Mouse (Mus musculus) v-Abl transformed pro-B cells (cell line): ENCODE measurements around the gene Dusp3.

Source experiments
- in situ Hi-C, 2 experiments: fragments of 400-800 bp; cut with MboI; formaldehyde crosslinking; loops; one replicate each; pipeline ENCODE4 v1.15.1; 2025; ENCODE audit not compliant: unreplicated experiment in 2 of 2

The Dusp3 gene

DNA sequence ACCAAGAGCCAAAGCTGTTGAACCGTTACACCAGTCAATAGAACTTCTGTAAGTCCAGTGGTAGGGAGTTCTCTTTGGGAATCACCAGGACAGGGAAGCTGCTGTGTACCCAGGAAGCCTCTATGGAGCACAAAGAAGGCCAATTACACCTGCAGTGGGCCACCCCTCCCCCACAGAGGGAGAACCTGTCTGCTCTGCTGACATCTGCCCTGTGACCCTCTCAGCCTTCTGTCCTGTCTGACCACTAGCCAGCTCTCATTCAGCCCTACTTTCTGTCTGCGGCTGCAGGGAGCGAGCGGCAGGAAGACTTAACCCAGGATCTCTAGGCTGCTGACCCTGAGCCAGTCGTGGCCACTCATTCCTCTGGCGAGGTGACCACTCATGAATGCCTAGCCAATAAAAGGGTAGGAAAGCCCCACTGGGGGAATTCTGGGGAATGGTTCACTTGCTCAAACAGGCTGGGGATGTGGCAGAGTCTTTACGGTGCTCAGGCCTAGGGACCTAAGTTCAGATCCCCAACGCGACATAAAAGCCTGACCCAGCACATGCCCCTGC, 6.1 kb downstream of the Dusp3 start:
- in situ Hi-C loops = no loop called here

DNA sequence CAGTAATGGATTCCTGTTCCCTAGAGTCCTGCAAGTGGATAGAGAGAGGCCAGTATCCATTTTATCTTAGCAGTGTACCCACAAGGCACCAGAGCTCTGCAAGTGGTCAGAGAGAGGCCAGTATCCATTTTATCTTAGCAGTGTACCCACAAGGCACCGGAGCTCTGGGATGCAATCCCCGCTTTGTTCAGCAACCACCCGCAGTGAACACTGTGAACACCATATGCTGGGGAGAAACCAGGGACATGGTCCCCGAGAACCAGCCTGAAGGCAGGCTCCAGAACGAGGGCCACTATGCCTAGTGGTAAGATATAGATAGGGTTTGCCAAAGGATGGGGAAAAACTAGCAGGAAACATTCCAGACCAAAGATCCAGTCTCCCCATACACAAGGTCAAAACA, 7.7 kb downstream of the Dusp3 start:
- in situ Hi-C loops = no loop called here

DNA sequence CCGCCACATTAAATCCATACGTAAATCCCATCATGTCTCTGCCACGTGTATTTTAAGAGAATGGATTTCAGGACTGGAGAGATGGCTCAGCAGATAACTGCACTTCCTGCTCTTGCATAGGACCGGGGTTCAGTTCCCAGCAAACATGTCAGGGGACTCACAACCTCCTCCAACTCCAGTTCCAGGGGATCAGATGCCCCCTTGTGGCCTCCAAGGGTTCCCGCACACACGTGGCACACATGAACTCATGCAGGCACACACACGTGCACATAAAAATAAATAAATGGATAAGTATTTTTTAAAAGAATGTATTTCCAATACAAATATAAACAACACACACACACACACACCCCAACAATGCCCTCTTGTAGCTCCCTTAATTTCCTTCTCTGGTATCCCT, 9.9 kb downstream of the Dusp3 start:
- in situ Hi-C loops = no loop called here

DNA sequence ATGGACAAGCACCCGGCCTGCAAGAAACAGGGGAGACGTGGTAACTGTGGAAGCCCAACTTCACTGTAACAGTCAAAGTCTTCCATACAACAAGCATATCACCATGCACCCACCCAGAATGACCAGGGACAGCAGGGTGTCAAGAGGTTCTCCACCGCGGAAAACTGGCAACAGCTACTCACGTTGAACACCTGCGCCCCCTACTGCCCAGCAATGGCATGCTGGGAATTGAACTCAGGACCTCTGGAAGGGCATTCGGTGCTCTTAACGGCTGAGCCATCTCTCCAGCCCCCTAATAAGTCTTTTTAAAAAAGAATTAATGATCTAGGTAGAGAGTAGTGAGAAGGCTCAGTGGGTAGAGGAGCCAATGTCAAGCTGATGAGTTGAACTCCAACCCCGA, 11.9 kb downstream of the Dusp3 start:
- in situ Hi-C loops = loop anchor here (5.0 kb wide), 2 partner anchors 158 to 163 kb away; no protein-coding TSS in a partner anchor

DNA sequence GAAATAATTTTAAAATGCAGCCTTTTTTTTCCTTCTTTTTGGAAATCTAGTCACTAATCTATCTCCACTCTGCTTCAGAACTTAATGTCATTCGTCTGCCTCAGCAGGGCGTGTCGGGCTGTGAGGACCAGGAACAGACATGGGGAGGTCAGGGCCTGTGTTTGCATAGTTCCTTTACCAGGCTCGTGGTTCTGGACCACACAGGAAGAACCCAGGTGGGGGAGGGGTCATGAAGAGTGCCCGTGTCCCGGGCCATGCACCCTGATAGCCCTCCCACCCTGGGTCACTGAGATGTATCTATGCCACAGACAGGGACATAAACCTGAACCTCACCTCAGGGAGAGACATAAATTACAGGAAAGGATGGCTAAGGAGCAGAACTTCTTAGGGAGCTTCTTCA, 12.6 kb downstream of the Dusp3 start:
- in situ Hi-C loops = loop anchor here (5.0 kb wide), 2 partner anchors 157 to 162 kb away; no protein-coding TSS in a partner anchor

DNA sequence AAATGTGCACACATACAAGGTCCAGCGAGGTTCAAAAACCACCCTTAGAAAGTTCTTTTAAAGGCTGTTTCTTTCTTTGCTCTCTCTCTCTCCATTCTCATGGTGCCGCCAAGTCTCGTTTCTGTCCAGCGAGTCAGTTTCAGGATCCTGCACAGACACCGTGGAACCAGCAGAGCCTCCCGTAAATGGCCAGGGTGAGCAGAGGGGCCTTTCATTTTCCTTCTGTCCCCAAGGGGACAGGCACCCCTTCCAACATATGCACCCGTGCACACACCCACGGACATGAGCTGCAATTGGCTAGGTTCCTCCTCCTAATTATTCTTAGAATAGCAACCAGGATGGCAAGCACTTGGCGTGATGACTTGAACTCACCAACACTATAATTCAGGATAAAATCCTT, 13.3 kb downstream of the Dusp3 start:
- in situ Hi-C loops = loop anchor here (5.0 kb wide), 2 partner anchors 156 to 161 kb away; no protein-coding TSS in a partner anchor

DNA sequence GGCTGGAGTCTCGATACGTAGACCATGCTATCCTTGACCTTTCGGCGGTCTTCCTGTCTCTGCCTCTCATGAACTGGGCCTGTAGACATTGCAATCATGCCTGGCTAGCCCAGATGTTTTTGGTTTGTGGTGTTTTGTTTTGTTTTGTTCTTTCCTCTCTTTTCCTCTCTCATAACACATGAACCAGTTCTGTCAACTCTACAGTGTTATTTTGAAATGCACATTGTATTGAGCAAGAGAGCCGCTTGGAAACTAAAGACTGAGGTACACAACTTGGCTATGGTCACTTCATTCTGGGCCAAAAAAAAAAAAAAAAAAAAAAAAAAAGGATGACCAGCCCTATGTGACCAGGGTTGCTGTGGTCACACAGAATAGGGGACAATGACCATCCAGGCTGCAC, 14.2 kb downstream of the Dusp3 start:
- in situ Hi-C loops = loop anchor here (5.0 kb wide), 2 partner anchors 155 to 160 kb away; no protein-coding TSS in a partner anchor

DNA sequence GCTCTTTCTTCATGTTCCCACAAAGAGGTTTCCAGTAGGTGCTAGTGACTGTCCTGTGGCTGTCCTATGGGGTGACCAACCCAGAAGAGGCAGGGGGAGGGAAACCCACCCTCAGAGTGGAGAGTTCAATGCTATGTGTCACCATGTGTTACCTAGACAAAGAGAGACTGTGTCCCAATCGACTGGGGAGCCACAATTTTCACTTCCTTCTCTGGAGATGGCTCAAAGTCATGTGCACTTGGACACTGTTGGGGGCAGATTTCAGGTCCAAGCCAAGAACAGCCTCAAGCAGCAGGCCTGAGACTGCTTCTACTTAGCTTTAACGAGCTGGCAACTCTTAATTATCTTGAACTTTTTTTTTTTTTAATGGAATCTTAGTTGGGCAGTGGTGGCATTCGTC, 14.7 kb downstream of the Dusp3 start:
- in situ Hi-C loops = loop anchor here (5.0 kb wide), 2 partner anchors 155 to 160 kb away; no protein-coding TSS in a partner anchor

DNA sequence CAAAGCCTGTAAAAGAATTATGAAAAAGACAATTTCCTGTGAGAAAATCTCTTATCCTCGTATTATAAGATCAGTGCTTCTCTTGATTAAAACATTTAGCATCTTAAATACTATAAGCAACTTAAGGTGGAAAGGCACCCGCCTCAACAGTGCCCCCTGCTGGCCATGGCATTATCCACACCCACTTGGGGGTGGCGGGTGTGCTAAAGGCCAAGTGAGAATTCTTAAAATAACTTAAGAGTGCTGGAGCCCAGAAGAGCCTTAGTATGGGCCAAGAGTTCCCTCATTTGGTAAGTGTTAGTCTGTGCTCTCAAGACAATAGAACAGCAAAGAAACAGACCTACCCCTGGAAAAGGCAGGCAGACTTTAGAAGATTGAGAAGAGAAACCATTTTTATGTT, 15.4 kb downstream of the Dusp3 start:
- in situ Hi-C loops = loop anchor here (5.0 kb wide), 2 partner anchors 154 to 159 kb away; no protein-coding TSS in a partner anchor

DNA sequence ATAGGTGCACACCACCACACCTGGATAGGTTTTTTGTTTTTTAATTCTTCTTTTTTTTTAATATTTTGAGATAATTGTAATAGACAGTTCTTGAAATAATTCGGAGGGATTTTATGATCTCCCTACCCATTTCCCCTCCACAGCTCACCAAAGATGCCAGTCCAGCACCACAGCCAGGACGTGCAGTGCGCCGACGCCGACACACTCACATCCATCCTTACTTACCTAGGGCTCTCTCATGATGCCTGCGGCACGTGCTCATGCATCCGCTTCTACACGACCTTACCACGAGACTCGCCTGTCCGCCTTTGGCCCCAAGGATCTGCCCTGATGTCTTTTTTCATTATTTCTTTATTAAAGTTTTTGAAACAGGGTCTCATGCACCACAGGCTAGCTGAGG, 17.0 kb downstream of the Dusp3 start:
- in situ Hi-C loops = loop anchor here (5.0 kb wide), 3 partner anchors 48 to 158 kb away; no protein-coding TSS in a partner anchor

DNA sequence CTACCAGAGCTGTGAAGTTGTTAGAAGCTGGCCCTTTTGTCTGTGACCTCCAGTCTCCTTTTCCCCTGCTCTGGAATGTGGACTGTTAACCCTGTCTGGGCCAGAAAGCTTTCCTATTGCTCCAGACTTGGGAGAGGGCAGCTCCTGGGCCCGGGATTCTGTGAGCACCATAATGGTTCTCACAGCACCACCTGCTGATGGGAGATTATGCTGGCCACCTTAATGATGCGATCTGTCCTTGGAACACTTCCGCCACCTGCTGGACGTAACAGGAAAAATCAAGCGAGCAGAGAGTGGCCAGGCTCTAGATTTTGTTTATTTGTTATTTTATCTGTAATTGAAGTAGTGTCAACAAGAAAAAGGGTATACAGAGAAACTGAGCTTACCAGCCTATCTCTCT, 18.0 kb downstream of the Dusp3 start:
- in situ Hi-C loops = loop anchor here (5.0 kb wide), 1 partner anchor 46 kb away; no protein-coding TSS in a partner anchor

DNA sequence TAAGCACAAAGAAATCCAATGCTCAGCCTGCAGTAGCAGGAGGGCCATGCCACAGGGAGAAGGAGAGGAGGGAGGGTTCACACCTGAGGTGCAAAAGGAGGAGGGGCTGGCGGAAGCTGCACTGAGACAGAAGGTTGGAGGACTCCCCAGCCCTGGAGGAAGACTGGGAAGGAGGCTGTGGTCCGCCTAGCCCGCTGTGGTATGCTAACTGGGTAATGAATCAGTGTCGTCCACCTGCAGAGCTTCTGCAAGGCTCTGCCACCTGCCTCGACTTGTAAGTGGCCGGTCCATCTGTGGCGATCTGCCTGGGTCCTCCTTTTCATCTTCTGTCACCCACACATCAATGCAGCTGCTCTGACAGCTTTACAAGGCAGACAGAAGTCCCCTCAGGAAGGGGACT, 18.5 kb downstream of the Dusp3 start:
- in situ Hi-C loops = loop anchor here (5.0 kb wide), 1 partner anchor 46 kb away; no protein-coding TSS in a partner anchor

DNA sequence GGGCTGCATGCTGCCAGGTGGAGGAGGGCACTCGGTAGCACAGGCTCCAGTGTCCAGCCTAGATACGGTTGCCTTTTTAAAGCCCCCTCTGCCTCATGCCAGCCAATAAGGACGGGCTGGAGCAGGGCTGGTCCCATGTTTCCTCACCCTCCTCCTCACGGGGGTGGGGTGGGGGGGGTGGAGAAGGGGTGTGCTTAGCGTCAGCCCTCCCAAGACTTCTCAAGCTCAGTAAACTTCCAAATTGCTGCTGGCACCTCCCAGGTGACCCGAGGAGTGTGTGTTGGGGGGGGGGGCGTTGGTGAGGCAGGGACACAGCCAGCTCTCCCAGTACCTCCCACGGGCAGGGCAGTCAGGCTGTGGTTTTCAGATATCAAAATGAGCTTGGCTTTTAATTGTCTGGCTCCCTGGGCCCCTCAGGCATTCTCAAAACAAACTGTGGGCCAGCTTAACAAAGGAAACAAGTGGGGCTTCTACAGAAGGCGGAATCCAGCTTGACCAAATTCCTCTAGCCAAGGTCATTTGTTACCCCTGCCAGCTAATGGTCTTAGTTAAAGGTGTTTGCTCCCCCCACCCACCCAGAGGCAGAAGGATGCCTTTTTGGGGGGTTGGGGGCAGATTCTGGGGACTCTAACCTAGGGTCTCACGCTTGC, 19.7 kb downstream of the Dusp3 start, which contains the start of gene Sost:
Gene Sost, minus strand, starts transcription at position 51 of the 650 bp plus-strand sequence.
- in situ Hi-C loops = loop anchor here (5.0 kb wide), 1 partner anchor 45 kb away; no protein-coding TSS in a partner anchor

DNA sequence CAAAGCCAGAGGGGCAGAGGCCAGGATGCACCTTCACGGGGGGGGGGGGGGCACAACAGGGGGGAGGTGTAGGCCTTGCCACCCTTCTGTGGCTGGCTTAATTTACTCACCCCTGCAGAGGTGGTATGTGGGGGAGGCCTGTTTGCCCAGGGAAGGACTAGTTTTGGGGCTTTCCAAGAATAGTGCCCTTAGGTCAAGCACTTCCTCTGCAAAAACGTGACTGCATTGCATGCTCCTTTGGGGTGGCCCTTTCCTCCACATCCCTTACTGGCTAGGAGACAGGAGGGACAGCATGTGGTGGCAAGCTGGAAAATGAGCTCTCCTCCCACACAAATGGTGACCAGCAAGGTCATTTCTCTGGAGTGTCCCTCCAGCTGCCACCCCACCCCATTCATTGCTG, 21.3 kb downstream of the Dusp3 start:
- in situ Hi-C loops = loop anchor here (5.0 kb wide), 1 partner anchor 43 kb away; no protein-coding TSS in a partner anchor

DNA sequence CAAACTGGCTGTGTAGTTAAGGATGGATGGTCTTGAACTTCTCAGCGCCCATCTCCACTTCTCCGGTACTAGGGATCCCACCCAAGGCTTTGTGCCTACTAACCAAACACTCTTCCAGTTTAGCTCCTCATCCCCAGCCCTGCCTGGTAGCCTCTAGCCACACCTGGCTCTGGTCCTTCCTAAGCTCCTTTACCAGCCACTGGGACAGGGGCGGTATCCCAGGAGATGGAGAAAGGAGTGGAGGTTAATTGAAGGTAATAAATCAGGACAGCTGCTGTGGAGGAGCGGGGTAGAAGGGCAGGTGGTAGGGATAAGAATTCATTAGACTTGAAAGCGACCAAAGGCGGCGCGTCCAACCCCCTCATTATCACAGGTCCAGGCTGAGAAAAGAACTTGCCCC, 22.2 kb downstream of the Dusp3 start:
- in situ Hi-C loops = loop anchor here (5.0 kb wide), 1 partner anchor 42 kb away; no protein-coding TSS in a partner anchor

DNA sequence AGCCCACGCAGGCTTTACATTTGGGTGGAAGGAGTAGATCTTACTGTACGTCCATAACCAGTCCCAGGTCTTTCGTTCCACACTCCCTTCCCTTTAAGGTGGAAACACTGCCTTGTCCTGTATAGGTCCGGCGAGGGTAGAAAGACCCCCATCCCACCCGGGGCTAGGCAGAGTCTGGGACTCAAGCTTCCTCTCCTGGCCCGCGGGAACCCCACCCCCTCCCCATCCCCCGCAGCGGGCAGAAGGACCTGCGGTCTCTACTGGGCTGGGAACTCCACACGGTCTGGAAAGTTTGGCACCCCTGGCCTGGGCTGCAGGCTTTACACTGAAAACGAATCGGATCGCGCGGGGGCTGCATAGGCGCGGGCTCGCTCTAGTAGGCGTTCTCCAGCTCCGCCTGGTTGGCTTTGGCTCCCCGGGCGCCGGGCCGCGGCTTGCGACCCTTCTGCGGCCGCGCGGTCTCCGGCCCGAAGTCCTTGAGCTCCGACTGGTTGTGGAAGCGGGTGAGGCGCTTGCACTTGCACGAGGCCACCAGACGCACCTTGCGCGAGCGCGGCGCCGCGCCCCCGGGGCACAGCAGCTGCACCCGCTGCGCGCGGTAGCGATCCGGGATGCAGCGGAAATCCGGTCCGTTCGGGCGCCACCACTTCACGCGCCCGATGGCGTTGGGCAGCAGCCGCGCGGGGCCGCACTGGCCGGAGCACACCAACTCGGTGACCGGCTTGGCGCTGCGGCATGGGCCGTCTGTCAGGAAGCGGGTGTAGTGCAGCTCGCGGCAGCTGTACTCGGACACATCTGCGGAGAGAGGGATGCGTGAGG, 23.1 kb downstream of the Dusp3 start:
- in situ Hi-C loops = no loop called here

DNA sequence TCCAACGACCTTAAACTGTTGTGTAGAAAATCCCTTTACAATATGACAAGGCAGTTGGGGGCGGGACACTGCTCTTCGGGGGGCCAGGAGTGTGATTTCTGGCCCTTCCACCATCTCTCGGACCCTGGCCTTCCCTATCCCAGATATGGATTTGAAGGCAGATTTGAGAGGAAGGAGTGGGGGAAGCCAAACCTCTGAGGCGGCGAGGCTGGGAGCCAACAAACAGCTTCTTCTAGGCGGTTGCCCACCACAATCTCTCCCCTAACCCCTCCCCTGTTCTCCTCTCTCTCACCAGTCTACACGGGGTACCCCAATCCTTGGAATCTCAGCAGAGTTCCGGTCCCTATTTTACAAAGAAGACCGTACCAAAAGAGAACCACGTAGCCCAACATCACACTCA, 23.8 kb downstream of the Dusp3 start:
- in situ Hi-C loops = no loop called here

DNA sequence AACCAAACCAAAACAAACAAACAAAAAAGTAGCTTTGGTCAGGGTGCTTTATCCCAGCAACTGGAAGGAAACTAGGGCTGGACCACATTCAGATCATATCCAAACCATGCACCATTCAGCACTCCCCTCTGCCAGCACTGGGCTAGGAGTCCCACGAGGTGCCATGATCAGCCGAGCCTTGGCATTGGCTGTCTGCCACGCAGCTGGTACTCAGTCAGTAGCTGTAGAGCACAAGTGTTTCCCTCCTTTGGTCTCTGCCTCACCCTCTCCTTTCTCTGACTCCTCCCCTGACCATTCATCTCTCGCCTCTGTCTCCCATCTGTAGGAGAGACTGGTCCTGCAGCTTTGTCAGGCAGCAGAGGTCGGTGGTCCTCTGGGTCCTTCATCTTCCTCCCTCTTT, 29.3 kb downstream of the Dusp3 start:
- in situ Hi-C loops = no loop called here

DNA sequence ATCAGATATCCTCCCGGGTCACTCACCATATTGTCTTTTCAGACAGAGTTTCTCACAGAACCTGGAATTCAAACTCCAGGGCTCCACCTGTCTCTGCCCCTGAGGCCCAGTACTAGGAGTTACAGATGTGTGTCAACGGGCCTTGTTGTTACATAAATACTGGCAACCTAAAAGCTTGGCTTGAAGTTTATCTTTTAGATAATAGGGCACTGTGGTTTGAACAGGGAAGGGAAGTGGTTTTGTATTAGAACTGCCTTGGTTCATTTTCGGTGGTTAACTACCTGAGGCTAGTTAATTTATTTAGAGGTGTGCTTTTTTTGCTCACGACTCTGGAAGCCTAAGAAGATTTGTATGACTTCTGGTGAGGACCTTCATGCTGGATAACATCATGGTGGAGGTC, 33.4 kb downstream of the Dusp3 start:
- in situ Hi-C loops = no loop called here

DNA sequence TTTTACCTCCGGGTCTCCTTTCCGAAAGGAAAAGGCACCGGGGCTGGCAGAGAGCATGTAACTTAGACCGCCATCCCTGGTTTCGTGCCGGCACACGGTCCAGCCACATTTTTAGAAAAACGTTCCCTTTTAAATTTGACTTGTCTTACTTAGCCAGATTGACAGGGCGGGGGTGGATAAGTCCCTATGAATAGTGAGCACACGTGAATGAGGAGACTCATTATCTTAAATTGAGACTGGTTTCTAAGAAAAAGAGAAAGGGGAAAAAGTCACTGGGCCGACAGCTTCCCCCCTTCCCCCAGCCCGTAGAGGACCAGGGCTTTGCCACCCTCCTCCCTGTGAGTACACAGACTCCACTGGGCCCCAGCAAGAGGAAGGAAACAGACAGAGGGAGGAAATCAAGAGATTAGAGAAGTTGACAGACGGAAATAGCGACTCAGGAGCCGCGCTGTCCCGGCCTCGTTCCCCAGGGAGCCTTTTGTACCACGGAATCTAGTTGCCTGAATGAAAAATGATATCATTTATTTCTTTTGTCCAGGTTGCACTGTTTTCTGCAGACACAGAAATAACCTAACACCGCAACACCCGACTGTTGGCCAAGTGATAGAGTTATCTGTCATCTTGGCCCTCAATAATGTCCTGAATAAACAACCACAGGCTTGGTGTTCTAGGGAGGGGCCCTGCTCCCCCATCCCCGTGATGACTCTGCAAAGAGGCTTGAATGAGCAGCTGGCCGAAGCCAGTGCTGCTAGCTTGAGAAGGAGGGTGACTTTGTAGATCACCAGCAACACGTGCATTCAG, 34.1 kb downstream of the Dusp3 start:
- in situ Hi-C loops = no loop called here
